ENCODE assay signal across 8 mouse cellular contexts in the genomic region with DNA sequence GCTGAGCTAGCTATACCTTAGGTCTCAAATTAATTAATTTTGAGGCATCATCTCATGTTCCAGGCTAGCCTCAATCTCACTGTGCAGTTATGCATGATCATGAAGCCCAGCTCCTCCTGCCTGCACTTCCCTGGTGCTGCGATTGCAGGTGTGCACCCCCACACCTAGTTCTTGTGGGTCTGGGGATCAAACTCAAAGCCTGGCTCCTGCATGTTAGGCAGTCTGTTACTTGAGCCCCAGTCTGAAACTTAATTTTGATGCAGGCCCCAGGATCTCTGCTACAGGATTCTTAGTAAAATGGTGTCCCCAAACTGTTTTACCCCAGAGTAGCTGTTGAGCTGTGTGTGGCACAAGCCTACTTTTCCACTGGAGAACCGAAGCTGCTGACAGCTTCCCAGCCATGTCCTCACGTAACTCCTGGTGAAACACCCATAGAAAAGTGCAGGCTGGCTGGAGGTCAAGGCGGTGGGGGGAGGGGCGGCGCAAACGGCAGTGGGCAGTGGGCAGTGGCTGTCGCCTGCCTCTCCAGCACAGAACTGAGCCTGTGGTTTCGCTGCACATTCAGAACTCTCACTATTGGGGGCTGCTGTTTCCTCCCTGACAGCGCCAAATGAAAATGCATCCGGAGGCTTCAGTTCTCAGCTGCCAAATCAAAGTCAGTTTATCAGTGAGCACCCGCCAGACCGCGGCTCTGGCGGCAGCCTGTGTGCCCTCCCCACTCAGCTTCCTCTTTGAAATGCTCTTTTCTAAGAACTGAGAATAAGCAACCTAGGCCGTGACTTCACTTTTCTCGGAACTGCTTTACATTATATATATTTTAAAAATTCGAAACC. TPM values are rescaled to one million over a fixed set of nuclear protein-coding genes. Genes with fewer than 3 reads are reported as not detected.
A peak's percentile ranks its signal among the peaks of the same experiment; 100 is the strongest.
DNase-seq lines count a peak whose midpoint lies in the region; ATAC-seq and TF ChIP-seq lines count a peak whose summit lies in the region.

No protein-coding gene starts in this region.

- no peaks in the 10 kb centered on the region for H3K36me3 ChIP-seq in intestine, postnatal 0 days (ENCODE audit: control insufficient read depth, insufficient read depth)
- no peaks in the 10 kb centered on the region for H3K36me3 ChIP-seq in lung, embryonic 15.5 days
- no peaks in the 10 kb centered on the region for H3K36me3 ChIP-seq in neural tube, embryonic 15.5 days

- no peaks in the 10 kb centered on the region for H3K9me3 ChIP-seq in intestine, postnatal 0 days (ENCODE audit: control insufficient read depth)
- H3K9me3 ChIP-seq in lung, embryonic 15.5 days: no peaks in the 10 kb centered on the region
- H3K9me3 ChIP-seq in neural tube, embryonic 15.5 days (replicated peaks): no peaks in the 10 kb centered on the region

- H3K9ac ChIP-seq in intestine, postnatal 0 days (ENCODE audit: low read depth, low read length): 0 out of 2 replicates have a peak overlapping the region, but pooled peaks have one; percentile 22
- peak overlapping the region; percentile 17 for H3K9ac ChIP-seq in lung, embryonic 15.5 days
- no peak overlapping the region for H3K9ac ChIP-seq in neural tube, embryonic 15.5 days (replicated peaks)

- peak overlapping the region; percentile 51 for H3K4me2 ChIP-seq in intestine, postnatal 0 days (replicated peaks; ENCODE audit: low read depth)
- peak overlapping the region; percentile 53 for H3K4me2 ChIP-seq in lung, embryonic 15.5 days
- H3K4me2 ChIP-seq in neural tube, embryonic 15.5 days: peak overlapping the region; percentile 50

- DNase-seq in CD8-positive naive resting alpha-beta T cell, adult 2 months (ENCODE audit: low read depth in 2 of 2, low spot score in 2 of 2): peak; percentile 74
- peak; percentile 50 for DNase-seq in adrenal gland, postnatal 25 days
- no peak for DNase-seq in urinary bladder, postnatal 10 days (ENCODE audit: low spot score)
- DNase-seq in layer of hippocampus, adult 9-10 months (ENCODE audit: low spot score): no peak

- H3K4me1 ChIP-seq in intestine, postnatal 0 days (replicated peaks; ENCODE audit: control insufficient read depth, insufficient read depth, low read length): no peaks in the 10 kb centered on the region
- peaks cover 35% of the 10 kb centered on the region for H3K4me1 ChIP-seq in lung, embryonic 15.5 days
- H3K4me1 ChIP-seq in neural tube, embryonic 15.5 days: peaks cover 10% of the 10 kb centered on the region

- peak; percentile 87 for ATAC-seq in granulocyte monocyte progenitor cell, adult 5-6 weeks (replicated peaks; ENCODE audit: poor library complexity, severe bottlenecking)
- ATAC-seq in intestine, postnatal 0 days: no peak
- peak; percentile 62; the same call in 1 of the 2 replicates for ATAC-seq in lung, embryonic 15.5 days (ENCODE audit: borderline replicate concordance, extremely low read depth, low FRiP score, low TSS enrichment)
- ATAC-seq in neural tube, embryonic 15.5 days (ENCODE audit: low FRiP score): no peak

- peak overlapping the region; percentile 7; the same call in 1 of the 2 replicates for H3K4me3 ChIP-seq in intestine, postnatal 0 days (ENCODE audit: low read depth, low read length)
- peak overlapping the region; percentile 21 for H3K4me3 ChIP-seq in lung, embryonic 15.5 days
- H3K4me3 ChIP-seq in neural tube, embryonic 15.5 days (replicated peaks): no peak overlapping the region; the same call in 1 of the 2 replicates

- H3K27me3 ChIP-seq in intestine, postnatal 0 days (replicated peaks; ENCODE audit: control insufficient read depth, insufficient read depth, low read length): no peaks in the 10 kb centered on the region
- no peaks in the 10 kb centered on the region for H3K27me3 ChIP-seq in lung, embryonic 15.5 days
- H3K27me3 ChIP-seq in neural tube, embryonic 15.5 days (replicated peaks): no peaks in the 10 kb centered on the region

- no peak for TF ChIP-seq CTCF in intestine, postnatal 0 days (IDR thresholded peaks at IDR 0.05; ENCODE audit: low read depth)

- no peak overlapping the region for H3K27ac ChIP-seq in intestine, postnatal 0 days (ENCODE audit: low read depth, low read length)
- H3K27ac ChIP-seq in lung, embryonic 15.5 days: peak overlapping the region; percentile 66
- peak overlapping the region; percentile 28 for H3K27ac ChIP-seq in neural tube, embryonic 15.5 days (replicated peaks)

- 28% methylated on average over 18 of the region's 18 CpGs for WGBS in intestine, postnatal 0 days
- WGBS in lung, embryonic 15.5 days: 6% methylated on average over 18 of the region's 18 CpGs
- WGBS in neural tube, embryonic 15.5 days: 26% methylated on average over 18 of the region's 18 CpGs

RNA-seq across cellular contexts. Expression of a gene that starts 8.8 kb away (rescaled TPM):
- 1.7 and 2.1 TPM in 2 replicates for total RNA-seq in adrenal gland, postnatal 25 days (2021)
- 10.5 and 13.9 TPM in 2 replicates for total RNA-seq in granulocyte monocyte progenitor cell, adult 5-6 weeks (2014; fragmentation: Nextera tagmentation)
- total RNA-seq in granulocyte monocyte progenitor cell, adult 5-6 weeks (2017): 5.4 and 5.5 TPM in 2 replicates
- polyA plus RNA-seq in intestine, postnatal 0 days (2015; fragmentation: Nextera tagmentation; extraction: Ambion mirVana): 0.53 and 0.88 TPM in 2 replicates
- polyA plus RNA-seq in lung, embryonic 15.5 days (2015; fragmentation: Nextera tagmentation; extraction: Ambion mirVana): 4.7 and 5.2 TPM in 2 replicates
- polyA plus RNA-seq in neural tube, embryonic 15.5 days (2015; fragmentation: Nextera tagmentation; extraction: Ambion mirVana): 0.37 and 1.7 TPM in 2 replicates

RNA-seq across cellular contexts. Expression of a gene that starts 31.0 kb away (rescaled TPM):
- total RNA-seq in adrenal gland, postnatal 25 days (2021): not detected in 2 replicates
- not detected in 2 replicates for total RNA-seq in granulocyte monocyte progenitor cell, adult 5-6 weeks (2014; fragmentation: Nextera tagmentation)
- total RNA-seq in granulocyte monocyte progenitor cell, adult 5-6 weeks (2017): not detected in 2 replicates
- not detected in 2 replicates for polyA plus RNA-seq in intestine, postnatal 0 days (2015; fragmentation: Nextera tagmentation; extraction: Ambion mirVana)
- polyA plus RNA-seq in lung, embryonic 15.5 days (2015; fragmentation: Nextera tagmentation; extraction: Ambion mirVana): not detected in 2 replicates
- polyA plus RNA-seq in neural tube, embryonic 15.5 days (2015; fragmentation: Nextera tagmentation; extraction: Ambion mirVana): not detected in 2 replicates

RNA-seq across cellular contexts. Expression of a gene that starts 38.1 kb away (rescaled TPM):
- total RNA-seq in adrenal gland, postnatal 25 days (2021): not detected in 2 replicates
- not detected in 2 replicates for total RNA-seq in granulocyte monocyte progenitor cell, adult 5-6 weeks (2014; fragmentation: Nextera tagmentation)
- total RNA-seq in granulocyte monocyte progenitor cell, adult 5-6 weeks (2017): not detected in 2 replicates
- not detected in 2 replicates for polyA plus RNA-seq in intestine, postnatal 0 days (2015; fragmentation: Nextera tagmentation; extraction: Ambion mirVana)
- 0.36 TPM in 1 of 2 replicates, not detected in the other for polyA plus RNA-seq in lung, embryonic 15.5 days (2015; fragmentation: Nextera tagmentation; extraction: Ambion mirVana)
- 0.50 and 0.89 TPM in 2 replicates for polyA plus RNA-seq in neural tube, embryonic 15.5 days (2015; fragmentation: Nextera tagmentation; extraction: Ambion mirVana)

RNA-seq across cellular contexts. Expression of a gene that starts 47.8 kb away (rescaled TPM):
- not detected in 2 replicates for total RNA-seq in adrenal gland, postnatal 25 days (2021)
- total RNA-seq in granulocyte monocyte progenitor cell, adult 5-6 weeks (2014; fragmentation: Nextera tagmentation): not detected in 2 replicates
- not detected in 2 replicates for total RNA-seq in granulocyte monocyte progenitor cell, adult 5-6 weeks (2017)
- polyA plus RNA-seq in intestine, postnatal 0 days (2015; fragmentation: Nextera tagmentation; extraction: Ambion mirVana): not detected in 2 replicates
- not detected in 2 replicates for polyA plus RNA-seq in lung, embryonic 15.5 days (2015; fragmentation: Nextera tagmentation; extraction: Ambion mirVana)
- polyA plus RNA-seq in neural tube, embryonic 15.5 days (2015; fragmentation: Nextera tagmentation; extraction: Ambion mirVana): not detected in 2 replicates

RNA-seq across cellular contexts. Expression of a gene that starts 53.0 kb away (rescaled TPM):
- total RNA-seq in adrenal gland, postnatal 25 days (2021): not detected in 2 replicates
- not detected in 2 replicates for total RNA-seq in granulocyte monocyte progenitor cell, adult 5-6 weeks (2014; fragmentation: Nextera tagmentation)
- not detected in 2 replicates for total RNA-seq in granulocyte monocyte progenitor cell, adult 5-6 weeks (2017)
- polyA plus RNA-seq in intestine, postnatal 0 days (2015; fragmentation: Nextera tagmentation; extraction: Ambion mirVana): not detected in 2 replicates
- polyA plus RNA-seq in lung, embryonic 15.5 days (2015; fragmentation: Nextera tagmentation; extraction: Ambion mirVana): not detected in 2 replicates
- not detected in 2 replicates for polyA plus RNA-seq in neural tube, embryonic 15.5 days (2015; fragmentation: Nextera tagmentation; extraction: Ambion mirVana)

Comparison
In these comparisons a context has a peak if more than half of its experiments do, and no peak if none do; other contexts are left out.
1. DNase-seq: peak in CD8-positive naive resting alpha-beta T cell, adult 2 months (2 of 2) and adrenal gland, postnatal 25 days (single experiment); none in urinary bladder, postnatal 10 days (single experiment) and layer of hippocampus, adult 9-10 months (single experiment).
2. ATAC-seq: peak in granulocyte monocyte progenitor cell, adult 5-6 weeks (single experiment) and lung, embryonic 15.5 days (single experiment); none in intestine, postnatal 0 days (single experiment) and neural tube, embryonic 15.5 days (single experiment).
3. Peak in every context shown above with its lines, with median percentiles within 50 percentile points of each other: H3K4me2 ChIP-seq.